Mouse (Mus musculus): ENCODE results near the gene Fam131b. TPM values are rescaled to one million over a fixed set of nuclear protein-coding genes. Genes with fewer than 3 reads are reported as not detected.

Gene Fam131b
- polyA plus RNA-seq, 1 experiment from 2014 or later = 0.68 TPM

DNA sequence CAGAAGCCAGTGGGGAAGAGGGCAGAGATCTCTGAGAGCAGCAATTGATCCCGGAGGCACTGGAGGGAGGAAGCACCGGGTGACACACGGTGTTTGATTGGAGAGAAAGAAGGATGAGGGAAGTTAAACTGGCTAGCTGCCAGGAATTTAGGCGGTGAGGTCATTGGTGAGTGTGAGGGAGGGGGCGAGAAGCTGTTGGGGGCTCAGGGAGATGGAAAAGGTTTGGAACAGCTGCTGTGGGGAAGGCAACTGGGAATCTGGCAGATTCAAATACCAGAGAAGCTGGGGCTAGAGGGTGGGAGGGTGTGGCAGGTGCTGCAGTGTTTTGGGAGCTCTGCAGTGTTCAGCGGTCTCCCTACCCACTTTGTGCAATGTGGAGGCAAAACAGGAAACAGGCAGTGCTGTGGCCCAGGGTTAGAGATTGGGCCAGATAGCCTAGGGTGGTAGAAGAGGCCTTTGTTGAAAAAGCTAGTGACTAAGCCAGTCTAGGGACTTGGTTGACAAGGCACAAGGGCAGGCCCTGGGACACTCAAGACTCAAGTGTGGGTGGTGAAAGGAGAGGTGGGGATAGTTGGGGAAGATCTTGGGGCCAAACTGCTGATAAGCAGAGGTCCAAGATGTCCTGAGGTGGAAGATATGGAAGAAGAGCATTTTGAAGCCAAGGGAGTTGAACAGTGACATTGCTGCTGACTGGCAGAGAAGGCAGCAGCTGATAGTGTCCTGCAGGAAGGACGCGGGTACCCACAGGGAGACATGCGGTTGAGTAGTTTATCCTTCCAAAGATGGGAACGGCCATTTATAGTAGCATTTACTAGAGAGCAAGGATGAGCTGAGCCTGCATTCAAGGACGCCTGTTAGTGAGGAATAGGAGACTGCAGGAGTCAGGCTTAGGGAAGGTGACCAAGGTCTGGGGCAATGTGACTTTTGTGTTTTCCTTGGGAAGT lies 29.9 kb upstream of the Fam131b start:
- no peak for ATAC-seq (ENCODE audit: insufficient number of reproducible peaks, insufficient read depth, low FRiP score, low TSS enrichment, low read depth)
- H3K27ac ChIP-seq = 0 out of 2 replicates have a peak overlapping the region, but pooled peaks have one; percentile 7
- H3K4me2 ChIP-seq = peak overlapping the region; percentile 29
- peaks cover 77% of the 10 kb centered on the region for H3K36me3 ChIP-seq
- H3K4me1 ChIP-seq (replicated peaks) = peaks cover 42% of the 10 kb centered on the region
- H3K9me3 ChIP-seq = no peaks in the 10 kb centered on the region
- no peak overlapping the region for H3K9ac ChIP-seq (replicated peaks)
- no peak overlapping the region for H3K4me3 ChIP-seq (replicated peaks)
- no peaks in the 10 kb centered on the region for H3K27me3 ChIP-seq
- WGBS = 64% methylated on average over 11 of the region's 11 CpGs

DNA sequence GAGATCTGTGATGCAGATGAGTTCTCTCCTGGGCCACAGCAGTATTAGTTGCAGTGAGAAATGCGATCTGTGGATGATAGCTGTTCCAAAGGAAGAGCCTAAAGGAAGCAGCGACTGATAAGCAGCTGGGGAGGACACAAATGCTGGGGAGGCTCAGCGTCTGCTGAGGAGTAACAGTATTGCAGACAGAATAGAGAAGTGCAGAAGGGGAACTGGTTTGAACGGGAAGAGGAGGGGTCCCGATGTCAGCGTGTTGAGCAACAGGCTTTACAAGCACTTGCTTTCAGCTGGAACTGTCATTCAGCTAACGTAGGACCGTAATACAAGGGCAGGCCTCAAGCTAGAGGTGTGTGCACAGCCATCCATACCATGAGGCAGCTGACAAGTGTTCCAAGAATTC lies 28.7 kb upstream of the Fam131b start:
- no peaks in the 10 kb centered on the region for H3K27me3 ChIP-seq
- H3K36me3 ChIP-seq = peaks cover 65% of the 10 kb centered on the region
- H3K9ac ChIP-seq (replicated peaks) = no peak overlapping the region
- H3K9me3 ChIP-seq = no peaks in the 10 kb centered on the region
- no peak overlapping the region for H3K4me3 ChIP-seq (replicated peaks)
- no peak overlapping the region for H3K27ac ChIP-seq
- peaks cover 44% of the 10 kb centered on the region for H3K4me1 ChIP-seq (replicated peaks)
- WGBS = 78% methylated on average over 8 of the region's 8 CpGs
- no peak for ATAC-seq (ENCODE audit: insufficient number of reproducible peaks, insufficient read depth, low FRiP score, low TSS enrichment, low read depth)
- peak overlapping the region; percentile 29; the same call in 1 of the 2 replicates for H3K4me2 ChIP-seq

DNA sequence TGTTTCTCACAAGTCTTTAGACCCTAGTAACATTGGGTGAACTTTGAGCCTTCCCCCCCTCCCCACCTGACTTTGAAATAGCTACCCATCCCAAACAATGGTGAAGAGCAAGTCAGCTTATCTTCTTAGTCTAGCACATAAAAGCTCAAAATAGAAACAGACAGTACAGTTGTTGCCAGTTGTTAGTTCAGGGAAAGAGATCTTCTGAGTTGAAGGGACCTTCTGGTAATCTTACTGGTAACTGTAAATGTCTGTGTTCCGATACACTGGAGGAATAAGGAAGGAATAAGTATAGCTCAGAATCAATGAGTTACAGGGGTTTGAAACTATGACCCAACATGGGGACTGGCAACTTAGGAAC lies 28.0 kb upstream of the Fam131b start:
- H3K9me3 ChIP-seq = no peaks in the 10 kb centered on the region
- peaks cover 44% of the 10 kb centered on the region for H3K4me1 ChIP-seq (replicated peaks)
- no peak overlapping the region for H3K9ac ChIP-seq (replicated peaks)
- peaks cover 58% of the 10 kb centered on the region for H3K36me3 ChIP-seq
- no peak overlapping the region for H3K27ac ChIP-seq
- peak overlapping the region; percentile 88 for H3K4me2 ChIP-seq
- no peak overlapping the region for H3K4me3 ChIP-seq (replicated peaks)
- ATAC-seq (ENCODE audit: insufficient number of reproducible peaks, insufficient read depth, low FRiP score, low TSS enrichment, low read depth) = no peak
- H3K27me3 ChIP-seq = no peaks in the 10 kb centered on the region
- WGBS = 96% methylated on average over 1 of the region's 1 CpGs

DNA sequence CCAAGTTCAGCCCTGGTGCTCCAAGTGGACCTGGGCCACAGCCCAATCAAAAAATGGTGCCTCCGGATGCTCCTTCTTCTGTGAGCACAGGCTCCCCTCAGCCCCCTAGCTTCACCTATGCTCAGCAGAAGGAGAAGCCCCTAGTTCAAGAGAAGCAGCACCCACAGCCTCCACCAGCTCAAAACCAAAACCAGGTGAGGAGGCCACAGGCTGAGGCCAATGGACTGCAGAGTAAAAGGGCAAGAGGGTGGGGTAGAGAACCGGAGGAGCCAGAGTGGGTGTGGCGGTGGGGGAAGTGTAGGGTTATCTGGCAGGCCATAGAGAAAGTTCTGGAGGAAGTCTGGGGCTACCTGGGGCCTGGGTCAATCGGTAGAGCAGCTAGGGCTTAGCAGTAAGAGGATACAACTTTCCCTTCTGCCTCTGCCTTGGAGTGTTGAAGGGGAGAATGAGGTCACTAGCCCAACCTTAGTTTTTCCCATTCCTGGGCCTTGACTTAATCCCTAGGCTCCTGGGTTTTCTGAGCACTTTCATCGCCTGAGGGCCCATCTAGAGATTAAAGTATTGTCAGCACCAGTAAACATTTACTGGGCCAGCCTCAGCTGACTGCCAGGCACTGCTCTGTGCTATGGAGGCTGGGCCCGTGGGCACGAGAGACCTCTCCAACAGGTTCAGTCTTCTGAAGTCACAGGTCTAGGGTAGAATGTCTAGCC lies 27.5 kb upstream of the Fam131b start:
- 83% methylated on average over 7 of the region's 7 CpGs for WGBS
- Histone ChIP-seq H3K36me3 (peaks cover 53% of the 10 kb centered on the region), H3K9me3 (no peaks in the 10 kb centered on the region), H3K9ac (replicated peaks) (0 out of 2 replicates have a peak overlapping the region, but pooled peaks have one; percentile 87), H3K27ac (0 out of 2 replicates have a peak overlapping the region, but pooled peaks have one; percentile 8), H3K4me3 (replicated peaks) (peak overlapping the region; percentile 83), H3K4me1 (replicated peaks) (peaks cover 44% of the 10 kb centered on the region), H3K4me2 (peak overlapping the region; percentile 88), H3K27me3 (no peaks in the 10 kb centered on the region)
- ATAC-seq (ENCODE audit: insufficient number of reproducible peaks, insufficient read depth, low FRiP score, low TSS enrichment, low read depth) = no peak

DNA sequence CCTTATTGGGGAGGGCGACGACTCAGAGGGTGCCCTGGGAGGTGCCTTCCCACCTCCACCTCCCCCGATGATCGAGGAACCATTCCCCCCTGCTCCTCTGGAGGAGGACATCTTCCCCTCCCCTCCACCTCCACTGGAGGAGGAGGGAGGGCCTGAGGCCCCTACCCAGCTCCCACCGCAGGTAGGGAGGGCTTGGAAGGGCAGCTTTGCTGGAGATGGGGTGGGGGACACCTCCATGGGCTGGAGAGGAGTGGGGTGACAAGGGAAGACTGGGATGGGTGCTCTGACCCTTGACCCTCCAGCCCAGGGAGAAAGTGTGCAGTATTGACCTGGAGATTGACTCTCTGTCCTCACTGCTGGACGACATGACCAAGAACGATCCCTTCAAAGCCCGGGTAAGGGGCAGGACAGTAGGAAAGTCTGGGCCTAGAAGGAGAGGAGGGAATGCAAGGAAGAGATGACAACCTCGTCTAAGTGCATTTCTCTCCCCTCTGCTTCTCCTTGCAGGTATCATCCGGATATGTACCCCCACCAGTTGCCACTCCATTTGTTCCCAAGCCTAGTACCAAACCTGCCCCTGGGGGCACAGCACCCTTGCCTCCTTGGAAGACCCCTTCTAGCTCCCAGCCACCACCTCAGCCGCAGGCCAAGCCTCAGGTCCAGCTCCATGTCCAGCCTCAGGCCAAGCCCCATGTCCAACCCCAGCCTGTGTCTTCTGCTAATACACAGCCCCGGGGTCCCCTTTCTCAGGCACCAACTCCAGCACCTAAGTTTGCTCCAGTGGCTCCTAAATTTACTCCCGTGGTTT lies 26.7 kb upstream of the Fam131b start:
- peaks cover 45% of the 10 kb centered on the region for H3K36me3 ChIP-seq
- H3K9ac ChIP-seq (replicated peaks) = peak overlapping the region; percentile 87
- H3K4me2 ChIP-seq = peak overlapping the region; percentile 88
- H3K4me1 ChIP-seq (replicated peaks) = peaks cover 44% of the 10 kb centered on the region
- no peaks in the 10 kb centered on the region for H3K27me3 ChIP-seq
- ATAC-seq (ENCODE audit: insufficient number of reproducible peaks, insufficient read depth, low FRiP score, low TSS enrichment, low read depth) = no peak
- 41% methylated on average over 13 of the region's 13 CpGs for WGBS
- H3K4me3 ChIP-seq (replicated peaks) = peak overlapping the region; percentile 83
- no peaks in the 10 kb centered on the region for H3K9me3 ChIP-seq
- peak overlapping the region; percentile 97 for H3K27ac ChIP-seq

DNA sequence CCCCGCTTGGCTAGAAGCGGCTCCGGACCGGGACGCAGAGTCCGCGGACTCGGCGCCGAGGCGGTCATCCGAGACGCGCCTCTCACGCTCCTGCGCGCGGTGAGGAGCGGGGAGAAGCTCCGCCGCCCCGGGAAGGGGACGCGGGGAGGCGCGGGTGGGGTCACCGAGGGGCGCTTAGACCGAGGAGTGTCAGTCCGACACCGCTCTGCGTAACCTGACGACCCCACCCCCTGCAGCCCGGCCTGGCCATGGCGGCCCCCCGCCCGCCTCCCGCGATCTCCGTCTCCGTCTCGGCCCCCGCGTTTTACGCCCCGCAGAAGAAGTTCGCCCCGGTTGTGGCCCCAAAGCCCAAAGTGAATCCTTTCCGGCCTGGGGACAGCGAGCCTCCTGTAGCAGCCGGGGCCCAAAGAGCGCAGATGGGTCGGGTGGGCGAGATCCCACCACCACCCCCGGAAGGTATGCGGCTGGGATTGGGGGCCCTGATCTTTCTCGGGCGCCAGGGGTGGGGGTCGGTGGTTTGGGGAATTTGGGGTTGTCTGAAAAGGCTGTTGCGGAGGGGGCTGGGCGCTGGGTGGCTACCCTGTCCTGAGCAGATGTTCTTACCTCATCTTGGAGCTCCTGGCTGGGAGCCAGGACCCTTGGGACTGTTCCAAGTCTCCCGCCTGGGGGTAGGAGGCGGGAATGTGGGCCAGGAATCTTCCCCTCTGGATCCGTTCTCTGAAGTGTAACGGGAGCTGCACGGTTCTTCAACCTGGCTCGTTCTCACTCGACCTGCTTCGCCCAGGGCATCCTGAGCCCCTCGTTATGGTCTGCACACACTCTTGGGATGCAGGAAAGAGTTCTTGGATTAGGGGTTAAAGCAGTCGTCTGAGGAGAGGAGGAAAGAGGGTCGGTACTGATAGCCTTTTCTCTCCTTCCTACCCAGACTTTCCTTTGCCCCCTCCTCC lies 25.9 kb upstream of the Fam131b start:
- peak; percentile 52 for ATAC-seq (ENCODE audit: insufficient number of reproducible peaks, insufficient read depth, low FRiP score, low TSS enrichment, low read depth)
- Histone ChIP-seq H3K36me3 (peaks cover 37% of the 10 kb centered on the region), H3K9me3 (no peaks in the 10 kb centered on the region), H3K4me2 (peak overlapping the region; percentile 88), H3K9ac (replicated peaks) (peak overlapping the region; percentile 87), H3K4me1 (replicated peaks) (peaks cover 44% of the 10 kb centered on the region), H3K4me3 (replicated peaks) (peak overlapping the region; percentile 83), H3K27ac (peak overlapping the region; percentile 97), H3K27me3 (no peaks in the 10 kb centered on the region)
- WGBS = under 1% methylated on average over 72 of the region's 72 CpGs

DNA sequence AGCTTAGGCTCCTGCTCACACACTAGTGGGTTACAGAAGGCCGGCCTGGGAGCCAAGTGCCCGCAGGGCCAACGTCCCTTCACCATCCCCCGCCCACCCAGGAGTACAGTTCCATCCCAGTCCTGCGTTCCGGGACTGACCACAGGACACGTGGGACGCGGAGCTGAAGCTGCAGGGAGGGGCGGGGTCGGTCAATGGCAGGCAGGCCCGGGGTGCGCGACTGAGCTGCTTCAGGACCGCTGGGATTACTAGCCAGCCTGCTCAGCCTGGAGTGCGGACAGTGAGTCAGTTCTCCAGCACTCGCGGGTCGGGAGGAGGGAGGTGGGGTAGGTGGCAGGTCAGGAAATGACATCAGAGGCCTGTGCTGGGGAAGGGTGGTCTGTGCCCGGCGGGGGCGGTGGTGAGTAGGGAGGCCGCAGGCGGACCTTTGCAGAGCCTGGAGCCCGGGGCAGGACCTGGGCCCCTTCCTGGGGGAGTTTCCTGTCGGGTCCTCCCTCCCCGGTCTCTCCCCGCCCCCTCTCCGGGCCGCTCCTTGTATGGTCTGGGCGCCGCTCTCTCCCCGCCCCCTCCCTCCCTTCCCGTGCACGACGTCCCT lies 25.1 kb upstream of the Fam131b start, which contains the start of gene Zyx:
Gene Zyx, plus strand, starts transcription at position 205 of the 595 bp plus-strand sequence.
- ATAC-seq (ENCODE audit: insufficient number of reproducible peaks, insufficient read depth, low FRiP score, low TSS enrichment, low read depth) = peak; percentile 95
- H3K36me3 ChIP-seq = peaks cover 29% of the 10 kb centered on the region
- no peaks in the 10 kb centered on the region for H3K9me3 ChIP-seq
- H3K4me2 ChIP-seq = peak within 1 kb of the TSS; percentile 88
- peak within 1 kb of the TSS; percentile 97 for H3K27ac ChIP-seq
- H3K4me1 ChIP-seq (replicated peaks) = peaks cover 41% of the 10 kb centered on the region
- H3K27me3 ChIP-seq = no peaks in the 10 kb centered on the region
- H3K4me3 ChIP-seq (replicated peaks) = peak within 1 kb of the TSS; percentile 83
- under 1% methylated on average over 33 of the region's 36 CpGs for WGBS
- peak within 1 kb of the TSS; percentile 87 for H3K9ac ChIP-seq (replicated peaks)

DNA sequence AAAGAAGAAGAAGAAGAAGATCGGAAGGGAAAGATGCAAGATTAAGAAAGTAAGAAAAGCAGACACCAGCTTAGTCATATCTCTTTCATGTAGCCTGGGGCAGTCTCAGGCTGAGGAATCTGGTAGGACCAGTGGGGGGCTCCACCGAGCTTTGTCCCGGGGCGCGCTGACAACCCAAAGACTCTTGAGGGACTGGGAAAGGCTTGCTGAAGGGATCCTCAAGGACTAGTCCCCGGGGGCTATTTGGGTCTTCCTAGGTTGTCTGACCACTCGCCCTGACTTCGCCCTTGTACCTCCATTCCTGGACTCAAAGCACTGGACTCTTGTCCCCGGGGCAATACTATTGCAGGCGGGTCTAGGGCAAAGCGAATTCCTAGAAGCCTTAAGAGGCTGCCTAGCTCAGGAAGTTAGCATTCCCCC lies 24.6 kb upstream of the Fam131b start:
- 2% methylated on average over 11 of the region's 11 CpGs for WGBS
- H3K4me3 ChIP-seq (replicated peaks) = peak overlapping the region; percentile 83
- peak; percentile 1; the same call in 1 of the 2 replicates for ATAC-seq (ENCODE audit: insufficient number of reproducible peaks, insufficient read depth, low FRiP score, low TSS enrichment, low read depth)
- H3K36me3 ChIP-seq = peaks cover 25% of the 10 kb centered on the region
- H3K9ac ChIP-seq (replicated peaks) = peak overlapping the region; percentile 87
- peak overlapping the region; percentile 97 for H3K27ac ChIP-seq
- H3K9me3 ChIP-seq = no peaks in the 10 kb centered on the region
- H3K4me1 ChIP-seq (replicated peaks) = peaks cover 36% of the 10 kb centered on the region
- peak overlapping the region; percentile 88 for H3K4me2 ChIP-seq
- H3K27me3 ChIP-seq = no peaks in the 10 kb centered on the region

DNA sequence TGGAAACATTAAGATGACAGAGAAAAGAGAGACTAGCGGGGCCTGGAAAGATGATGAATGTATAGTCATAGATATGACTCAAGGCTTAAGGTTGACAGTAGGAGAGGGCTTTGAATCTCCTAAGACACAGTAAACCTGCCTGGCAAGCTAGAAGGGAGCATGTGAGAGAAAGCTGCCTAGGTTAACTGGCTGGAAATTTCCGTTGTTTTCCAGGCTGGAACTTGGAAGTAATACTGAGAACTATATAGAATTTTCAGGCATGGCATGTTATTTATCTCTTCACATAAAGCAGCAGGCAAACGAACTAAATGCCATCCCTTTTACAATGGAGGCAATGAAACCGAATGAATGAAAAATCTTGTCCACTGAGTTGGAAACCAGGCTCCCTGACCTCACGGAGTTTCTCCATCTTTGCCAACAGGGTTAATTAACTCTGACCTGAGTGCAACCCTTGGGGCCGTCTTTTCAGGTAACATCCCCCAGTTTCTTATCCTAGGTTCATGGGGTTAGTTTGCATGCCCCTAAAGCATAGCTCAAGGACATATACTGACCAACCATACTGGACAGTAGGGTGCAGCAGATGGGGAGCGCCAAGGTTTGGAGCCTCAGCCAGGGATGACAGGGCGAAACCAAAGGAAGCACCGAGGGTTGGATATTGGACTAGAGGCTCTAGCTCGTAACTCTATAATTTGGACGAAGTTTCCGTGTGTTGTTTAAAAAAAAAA lies 24.0 kb upstream of the Fam131b start:
- no peak for ATAC-seq (ENCODE audit: insufficient number of reproducible peaks, insufficient read depth, low FRiP score, low TSS enrichment, low read depth)
- H3K4me3 ChIP-seq (replicated peaks) = peak overlapping the region; percentile 83; the same call in 1 of the 2 replicates
- H3K36me3 ChIP-seq = peaks cover 24% of the 10 kb centered on the region
- no peak overlapping the region for H3K9ac ChIP-seq (replicated peaks)
- H3K9me3 ChIP-seq = no peaks in the 10 kb centered on the region
- H3K27ac ChIP-seq = no peak overlapping the region
- 38% methylated on average over 12 of the region's 12 CpGs for WGBS
- peak overlapping the region; percentile 88 for H3K4me2 ChIP-seq
- H3K27me3 ChIP-seq = no peaks in the 10 kb centered on the region
- H3K4me1 ChIP-seq (replicated peaks) = peaks cover 30% of the 10 kb centered on the region
